20 mouse cellular contexts compared by ENCODE assay signal in genomic region chr13:30802336-30802955, GRCm38 (mm10). TPM values are rescaled to one million over a fixed set of nuclear protein-coding genes. Genes with fewer than 3 reads are reported as not detected.
"Had no signal": no experiment of that assay in that cellular context is flagged by ENCODE, and none has a peak within 500 bp of the region (broad histone marks: within the 10 kb centered on the region; RNA-seq: fewer than 3 reads in every experiment).

No protein-coding gene starts in this region.

- DNase-seq: kidney, adult 8-10 months; kidney, postnatal 10 days; kidney, postnatal 36 days; layer of hippocampus, postnatal 36 days; left cerebral cortex, postnatal 4 days; liver, postnatal 0 days; lung, embryonic 14.5 days; thymus, adult 18-20 months had no signal

- H3K36me3 ChIP-seq: kidney, embryonic 15.5 days; limb, embryonic 12.5 days; limb, embryonic 15.5 days; midbrain, embryonic 10.5 days; midbrain, embryonic 13.5 days; neural tube, embryonic 13.5 days had no signal

- H3K27me3 ChIP-seq: kidney, embryonic 15.5 days; limb, embryonic 12.5 days; limb, embryonic 15.5 days; megakaryocyte, embryonic 14.5 days; midbrain, embryonic 13.5 days; neural tube, embryonic 13.5 days had no signal

- H3K9ac ChIP-seq: kidney, embryonic 15.5 days; limb, embryonic 12.5 days; limb, embryonic 15.5 days; liver, embryonic 14.5 days; liver, postnatal 0 days; lung, embryonic 14.5 days; midbrain, embryonic 13.5 days; neural tube, embryonic 13.5 days had no signal

- H3K4me1 ChIP-seq: kidney, embryonic 15.5 days; limb, embryonic 12.5 days; limb, embryonic 15.5 days; megakaryocyte, embryonic 14.5 days; midbrain, embryonic 10.5 days; midbrain, embryonic 13.5 days; neural tube, embryonic 13.5 days had no signal

- H3K9me3 ChIP-seq: kidney, embryonic 15.5 days; limb, embryonic 12.5 days; limb, embryonic 15.5 days; megakaryocyte, embryonic 14.5 days; midbrain, embryonic 10.5 days; midbrain, embryonic 13.5 days; neural tube, embryonic 13.5 days had no signal

- H3K4me2 ChIP-seq: kidney, embryonic 15.5 days; limb, embryonic 12.5 days; limb, embryonic 15.5 days; liver, embryonic 11.5 days; lung, embryonic 14.5 days; midbrain, embryonic 13.5 days; neural tube, embryonic 13.5 days had no signal

- H3K4me3 ChIP-seq: kidney, embryonic 15.5 days; left cerebral cortex, adult 2 months; limb, embryonic 12.5 days; limb, embryonic 15.5 days; megakaryocyte, embryonic 14.5 days; midbrain, embryonic 10.5 days; midbrain, embryonic 13.5 days; neural tube, embryonic 13.5 days had no signal

- ATAC-seq: liver, postnatal 0 days; lung, postnatal 0 days; midbrain, embryonic 13.5 days had no signal

- H3K27ac ChIP-seq: kidney, embryonic 15.5 days; left cerebral cortex, adult 2 months; limb, embryonic 12.5 days; limb, embryonic 15.5 days; liver, embryonic 14.5 days; macrophage; midbrain, embryonic 10.5 days; midbrain, embryonic 13.5 days; neural tube, embryonic 13.5 days had no signal

RNA-seq across cellular contexts. Expression of gene Irf4, which starts 53.4 kb away (rescaled TPM):
- polyA plus RNA-seq: limb, embryonic 12.5 days; midbrain, embryonic 10.5 days had no signal
